Mouse (Mus musculus) cerebellum, adult 2 months (tissue): Measurements from ENCODE around the gene Zc3h18. TPM values are rescaled to one million over a fixed set of nuclear protein-coding genes. Genes with fewer than 3 reads are reported as not detected.

Experiments
- DNase-seq, 2 experiments: peaks; one replicate each; pipeline ENCODE4 v3.0.0; 2021
- H3K27ac ChIP-seq: fragments of 200-500 bp; 2 replicates; pipeline ENCODE4 v1.5.1; 2012; ENCODE audit warnings: low read length, control low read depth, inconsistent platforms; ENCODE audit not compliant: insufficient read depth
- H3K27me3 ChIP-seq: fragments of 200-500 bp; 2 replicates; pipeline ENCODE4 v1.6.1; 2012; ENCODE audit warnings: inconsistent platforms, mild to moderate bottlenecking, low read length, moderate library complexity; ENCODE audit not compliant: control insufficient read depth, insufficient read depth
- H3K4me1 ChIP-seq: fragments of 200-500 bp; 2 replicates; pipeline ENCODE4 v1.6.1; 2011; ENCODE audit warnings: low read length; ENCODE audit not compliant: control insufficient read depth, insufficient read depth
- H3K4me3 ChIP-seq: fragments of 200-500 bp; replicated peaks from 2 replicates; pipeline ENCODE3; 2011; ENCODE audit warnings: mild to moderate bottlenecking, low read depth, low read length, control low read depth; ENCODE audit not compliant: insufficient read depth
- CTCF ChIP-seq: fragments of 200-500 bp; IDR thresholded peaks from 2 replicates; pipeline ENCODE4 v1.5.1; 2011; ENCODE audit warnings: low read depth, mild to moderate bottlenecking, control low read depth, low read length, moderate library complexity, borderline replicate concordance; ENCODE audit not compliant: insufficient read depth
- POLR2A ChIP-seq: fragments of 200-500 bp; IDR thresholded peaks from 2 replicates; pipeline ENCODE4 v1.6.1; 2011; ENCODE audit warnings: low read length, control low read depth, borderline replicate concordance; ENCODE audit not compliant: insufficient read depth
- WGBS: fragments of 180-500 bp; shearing (Covaris S2); methylation state at CpG from one replicate; pipeline ENCODE4 v1.1.7; 2018; 5-methylcytosine and 5-hydroxymethylcytosine counted together
- polyA plus RNA-seq: library from polyadenylated mRNA; depleted of rRNA; stranded (reverse); fragments of >200 nt; gene quantifications from 2 replicates; pipeline ENCODE4 v1.2.3, GENCODE M21; 2012

The Zc3h18 gene
- polyA plus RNA-seq, 1 experiment = 39.2 TPM

DNA sequence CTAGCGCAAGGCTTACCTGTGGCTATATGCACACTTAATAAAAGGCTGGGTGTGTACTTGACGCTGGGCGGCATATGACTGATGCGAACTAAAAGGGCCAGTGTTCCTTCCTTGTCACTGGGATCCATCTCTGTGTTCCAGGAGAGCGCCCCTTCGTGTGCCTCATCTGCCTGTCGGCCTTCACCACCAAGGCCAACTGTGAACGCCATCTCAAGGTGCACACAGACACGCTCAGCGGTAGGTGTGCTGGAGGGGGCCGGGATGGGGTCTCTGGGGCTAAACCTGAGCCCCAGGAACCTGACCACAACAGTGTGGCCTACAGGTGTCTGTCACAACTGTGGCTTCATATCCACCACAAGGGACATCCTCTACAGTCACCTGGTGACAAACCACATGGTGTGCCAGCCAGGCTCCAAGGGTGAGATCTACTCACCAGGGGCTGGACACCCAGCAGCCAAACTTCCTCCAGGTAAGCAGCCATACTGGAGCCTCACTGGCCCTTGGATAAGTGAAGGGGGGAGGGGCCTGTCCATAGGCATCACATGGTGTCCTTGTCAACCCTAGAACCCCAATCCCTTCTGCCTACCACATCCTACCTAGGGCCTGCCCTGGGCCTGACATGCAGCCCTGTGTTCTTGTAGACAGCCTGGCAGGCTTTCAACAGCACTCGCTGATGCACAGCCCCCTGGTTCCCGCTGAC is 41.5 kb upstream of the Zc3h18 start:
- H3K27me3 ChIP-seq = no peaks in the 10 kb centered on the region; the same call in 1 of the 2 replicates
- WGBS = 93% methylated on average over 13 of the region's 13 CpGs
- TF ChIP-seq POLR2A (no peak), CTCF (no peak)
- no peak overlapping the region for H3K4me3 ChIP-seq
- no peak for DNase-seq
- no peak overlapping the region for H3K27ac ChIP-seq
- peaks cover 3% of the 10 kb centered on the region; the same call in 1 of the 2 replicates for H3K4me1 ChIP-seq

DNA sequence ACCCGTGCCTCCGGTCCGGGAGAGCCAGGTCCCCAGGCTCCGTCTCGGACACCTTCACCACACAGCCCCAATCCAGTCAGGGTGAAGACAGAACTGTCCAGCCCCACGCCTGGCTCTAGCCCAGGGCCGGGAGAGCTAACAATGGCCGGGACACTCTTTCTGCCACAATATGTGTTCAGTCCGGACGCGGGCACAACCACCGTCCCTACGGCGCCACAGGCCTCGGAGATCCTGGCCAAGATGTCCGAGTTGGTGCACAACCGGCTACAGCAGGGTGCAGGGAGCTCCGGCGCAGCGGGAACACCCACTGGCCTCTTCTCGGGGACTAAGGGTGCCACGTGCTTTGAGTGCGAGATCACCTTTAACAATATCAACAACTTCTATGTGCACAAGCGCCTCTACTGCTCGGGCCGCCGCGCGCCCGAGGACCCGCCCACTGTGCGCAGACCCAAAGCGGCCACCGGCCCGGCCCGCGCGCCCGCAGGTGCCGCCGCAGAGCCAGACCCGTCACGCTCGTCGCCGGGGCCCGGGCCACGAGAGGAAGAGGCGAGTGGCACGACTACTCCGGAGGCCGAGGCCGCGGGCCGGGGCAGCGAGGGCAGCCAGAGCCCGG is 40.7 kb upstream of the Zc3h18 start:
- DNase-seq = peak; percentile 23 to 42
- TF ChIP-seq POLR2A = no peak
- Histone ChIP-seq H3K4me1 (no peaks in the 10 kb centered on the region), H3K27me3 (no peaks in the 10 kb centered on the region; the same call in 1 of the 2 replicates), H3K27ac (no peak overlapping the region), H3K4me3 (peak overlapping the region; percentile 24)
- WGBS = 51% methylated on average over 57 of the region's 57 CpGs

DNA sequence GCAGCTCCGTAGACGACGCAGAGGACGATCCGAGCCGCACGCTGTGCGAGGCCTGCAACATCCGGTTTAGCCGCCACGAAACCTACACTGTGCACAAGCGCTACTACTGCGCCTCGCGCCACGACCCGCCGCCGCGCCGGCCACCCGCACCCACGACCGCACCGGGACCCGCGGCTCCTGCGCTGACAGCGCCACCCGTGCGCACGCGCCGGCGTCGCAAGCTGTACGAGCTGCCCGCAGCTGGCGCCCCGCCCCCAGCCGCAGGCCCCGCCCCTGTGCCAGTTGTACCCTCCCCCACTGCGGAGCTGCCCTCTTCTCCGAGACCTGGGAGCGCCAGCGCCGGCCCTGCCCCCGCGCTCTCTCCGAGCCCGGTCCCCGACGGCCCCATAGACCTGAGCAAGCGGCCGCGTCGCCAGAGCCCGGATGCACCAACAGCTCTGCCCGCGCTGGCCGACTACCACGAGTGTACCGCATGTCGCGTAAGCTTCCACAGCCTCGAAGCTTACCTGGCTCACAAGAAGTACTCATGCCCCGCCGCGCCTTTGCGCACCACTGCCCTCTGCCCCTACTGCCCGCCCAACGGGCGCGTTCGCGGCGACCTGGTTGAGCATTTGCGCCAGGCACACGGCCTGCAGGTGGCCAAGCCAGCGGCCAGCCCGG is 40.0 kb upstream of the Zc3h18 start:
- Histone ChIP-seq H3K4me1 (no peaks in the 10 kb centered on the region), H3K4me3 (peak overlapping the region; percentile 24), H3K27me3 (no peaks in the 10 kb centered on the region; the same call in 1 of the 2 replicates), H3K27ac (no peak overlapping the region)
- 28% methylated on average over 81 of the region's 81 CpGs for WGBS
- TF ChIP-seq CTCF (no peak), POLR2A (no peak)
- peak; percentile 45 to 50 for DNase-seq

DNA sequence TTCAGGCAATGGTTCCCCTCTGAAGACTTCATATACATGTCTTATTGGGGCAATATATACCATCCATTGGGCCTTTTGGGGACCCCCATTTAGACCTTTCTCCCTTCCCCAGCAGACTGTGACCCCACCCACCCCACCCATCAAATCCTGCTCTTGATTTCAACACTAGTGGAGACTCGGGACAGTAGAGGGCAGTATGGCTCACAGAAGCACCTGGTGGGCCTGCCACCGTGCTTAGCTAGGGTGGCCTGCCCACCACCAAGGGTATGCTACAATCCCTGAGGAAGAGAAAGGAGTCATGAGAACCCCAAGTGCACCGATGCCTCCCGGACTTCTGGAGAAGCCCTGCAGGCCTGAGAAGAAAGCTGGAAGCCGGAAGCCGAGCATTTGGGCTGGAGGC is 37.6 kb upstream of the Zc3h18 start:
- no peaks in the 10 kb centered on the region; the same call in 1 of the 2 replicates for H3K27me3 ChIP-seq
- no peak overlapping the region for H3K4me3 ChIP-seq
- no peak overlapping the region for H3K27ac ChIP-seq
- TF ChIP-seq CTCF (peak; percentile 9; the same call in 1 of the 2 replicates), POLR2A (no peak)
- no peak for DNase-seq
- WGBS = 68% methylated on average over 6 of the region's 6 CpGs
- H3K4me1 ChIP-seq = no peaks in the 10 kb centered on the region

DNA sequence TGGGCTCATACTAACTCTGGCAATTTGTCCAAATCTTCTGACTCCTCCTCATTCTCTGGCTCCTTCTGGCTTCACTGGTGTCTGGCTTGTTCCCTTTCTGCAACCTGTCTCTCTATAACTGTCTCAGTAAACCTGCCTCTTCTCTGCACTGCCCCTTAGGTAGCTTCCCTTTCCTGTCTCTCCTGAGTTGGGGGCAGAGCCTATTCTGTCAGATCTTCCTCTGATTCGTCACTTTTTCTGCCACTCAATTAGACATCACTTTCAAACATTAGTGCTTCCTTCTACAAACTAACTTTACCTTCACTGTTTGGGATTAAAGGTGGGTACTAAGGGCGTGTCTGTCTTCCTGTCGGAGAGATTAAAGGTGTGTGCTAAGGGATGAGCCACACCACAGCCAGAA is 35.6 kb upstream of the Zc3h18 start:
- Histone ChIP-seq H3K27ac (no peak overlapping the region), H3K4me3 (no peak overlapping the region), H3K4me1 (peaks cover 7% of the 10 kb centered on the region), H3K27me3 (no peaks in the 10 kb centered on the region; the same call in 1 of the 2 replicates)
- 91% methylated on average over 3 of the region's 3 CpGs for WGBS
- DNase-seq = no peak
- no peak for TF ChIP-seq POLR2A
- TF ChIP-seq CTCF = no peak

DNA sequence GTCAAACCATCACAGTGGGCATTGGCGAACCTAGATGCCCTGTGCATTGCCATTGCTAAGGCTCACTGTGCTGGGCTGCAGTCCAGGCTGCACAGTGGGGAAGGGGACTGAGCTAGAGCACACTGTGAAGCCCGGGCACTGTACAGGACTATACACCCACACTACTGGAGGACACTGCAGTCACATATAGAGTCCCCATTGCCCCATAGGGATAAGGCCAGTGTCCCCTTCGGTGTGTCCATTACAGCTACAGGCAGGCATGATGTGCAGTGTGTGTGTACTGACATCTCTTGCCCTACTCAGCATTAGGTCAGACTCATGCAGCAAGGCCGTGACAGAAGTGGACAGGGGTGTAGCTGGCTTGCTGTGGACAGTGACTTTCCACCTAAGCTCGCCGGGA is 34.6 kb upstream of the Zc3h18 start:
- Histone ChIP-seq H3K27ac (no peak overlapping the region), H3K27me3 (no peaks in the 10 kb centered on the region; the same call in 1 of the 2 replicates)
- WGBS = 79% methylated on average over 6 of the region's 6 CpGs

DNA sequence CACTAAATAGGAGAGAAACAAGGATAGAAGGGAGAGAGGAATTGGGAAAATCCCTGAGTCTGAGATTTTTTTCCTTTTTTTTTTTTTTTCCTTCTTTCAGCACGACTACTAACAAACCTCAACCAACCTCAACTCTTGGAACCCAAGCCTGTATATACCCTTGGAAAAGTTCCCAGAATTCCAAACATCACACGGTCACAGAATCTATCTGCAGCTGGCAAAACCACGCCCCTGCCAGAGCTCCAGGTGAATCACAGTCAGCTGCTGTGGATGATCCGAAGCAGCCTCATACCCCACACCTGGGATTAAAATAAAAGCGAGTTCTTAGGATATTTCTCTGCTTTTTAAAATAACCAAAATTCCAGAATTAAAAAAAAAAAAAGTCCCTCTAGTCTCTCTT is 34.0 kb upstream of the Zc3h18 start:
- H3K4me1 ChIP-seq = peaks cover 7% of the 10 kb centered on the region
- H3K27ac ChIP-seq = no peak overlapping the region
- no peak overlapping the region for H3K4me3 ChIP-seq
- WGBS = 60% methylated on average over 5 of the region's 5 CpGs
- DNase-seq = no peak
- TF ChIP-seq POLR2A (no peak), CTCF (no peak)
- no peaks in the 10 kb centered on the region for H3K27me3 ChIP-seq

More for the DNA sequence above, 34.6 kb upstream of the Zc3h18 start:
- H3K4me3 ChIP-seq = no peak overlapping the region
- no peak for TF ChIP-seq CTCF
- no peak for TF ChIP-seq POLR2A
- no peak for DNase-seq
- peaks cover 7% of the 10 kb centered on the region for H3K4me1 ChIP-seq

DNA sequence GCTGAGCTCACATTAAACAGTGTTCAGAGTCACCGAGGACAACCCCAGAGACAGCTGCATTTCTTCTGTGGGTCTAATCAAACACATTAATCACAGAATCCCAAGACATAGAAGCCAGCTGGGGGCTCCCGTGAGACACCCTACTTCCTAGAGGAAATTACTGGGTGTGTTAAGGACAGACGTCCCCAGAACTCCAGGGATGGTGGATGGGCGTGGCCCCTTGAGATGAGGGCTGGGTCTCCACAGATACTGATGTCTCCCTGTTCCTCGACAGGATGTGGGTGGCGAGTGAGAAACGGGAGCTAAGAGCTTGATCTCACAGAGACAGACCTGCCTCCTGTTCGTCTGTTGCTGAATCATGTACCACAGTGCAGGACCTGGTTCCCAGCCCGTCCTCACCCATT is 33.6 kb upstream of the Zc3h18 start:
- no peak for DNase-seq
- TF ChIP-seq POLR2A (no peak), CTCF (no peak)
- peak overlapping the region; percentile 60 for H3K4me3 ChIP-seq
- WGBS = 11% methylated on average over 9 of the region's 9 CpGs
- H3K4me1 ChIP-seq = peaks cover 10% of the 10 kb centered on the region
- no peak overlapping the region for H3K27ac ChIP-seq
- no peaks in the 10 kb centered on the region for H3K27me3 ChIP-seq
